Mouse (Mus musculus) midbrain, embryonic 15.5 days (tissue): Measurements from ENCODE around the gene Fblim1. TPM values are rescaled to one million over a fixed set of nuclear protein-coding genes. Genes with fewer than 3 reads are reported as not detected.

ENCODE experiments used
- ATAC-seq: fragments of 200-750 bp; cut with Nextera tagmentation; replicated peaks from 2 replicates; pipeline ENCODE4 v1.8.0; 2017; ENCODE audit warnings: moderate TSS enrichment
- H3K27ac ChIP-seq: fragments of 300-500 bp; sonication (generic); 2 replicates; pipeline ENCODE4 v1.5.1; 2015; ENCODE audit warnings: mild to moderate bottlenecking, inconsistent platforms
- H3K27me3 ChIP-seq: fragments of 300-500 bp; sonication (generic); replicated peaks from 2 replicates; pipeline ENCODE4 v1.6.1; 2015; ENCODE audit warnings: inconsistent platforms
- H3K36me3 ChIP-seq: fragments of 300-500 bp; sonication (generic); replicated peaks from 2 replicates; pipeline ENCODE4 v1.6.1; 2015; ENCODE audit warnings: inconsistent platforms
- H3K4me1 ChIP-seq: fragments of 300-500 bp; sonication (generic); 2 replicates; pipeline ENCODE4 v1.6.1; 2015; ENCODE audit warnings: inconsistent platforms
- H3K4me2 ChIP-seq: fragments of 300-500 bp; sonication (generic); 2 replicates; pipeline ENCODE4 v1.6.1; 2015; ENCODE audit warnings: inconsistent platforms, mild to moderate bottlenecking, moderate library complexity
- H3K4me3 ChIP-seq: fragments of 300-500 bp; sonication (generic); 2 replicates; pipeline ENCODE4 v1.5.1; 2015; ENCODE audit warnings: mild to moderate bottlenecking, inconsistent platforms
- H3K9ac ChIP-seq: fragments of 300-500 bp; sonication (generic); 2 replicates; pipeline ENCODE4 v1.6.1; 2015; ENCODE audit warnings: mild to moderate bottlenecking, inconsistent platforms
- H3K9me3 ChIP-seq: fragments of 300-500 bp; sonication (generic); 2 replicates; pipeline ENCODE4 v1.6.1; 2016; ENCODE audit warnings: inconsistent platforms
- WGBS: fragments of 180-500 bp; shearing (Covaris S2); methylation state at CpG from one replicate; pipeline ENCODE4 v1.1.7; 2015; ENCODE audit warnings: mixed read lengths; 5-methylcytosine and 5-hydroxymethylcytosine counted together
- polyA plus RNA-seq: library from polyadenylated mRNA; unstranded; fragments of >200 nt; fragmentation: Nextera tagmentation; extraction: Ambion mirVana; gene quantifications from 2 replicates; pipeline ENCODE4 v1.2.1, GENCODE M21; 2015

The Fblim1 gene
- polyA plus RNA-seq, 1 experiment from 2014 or later, result 41.0 TPM

DNA sequence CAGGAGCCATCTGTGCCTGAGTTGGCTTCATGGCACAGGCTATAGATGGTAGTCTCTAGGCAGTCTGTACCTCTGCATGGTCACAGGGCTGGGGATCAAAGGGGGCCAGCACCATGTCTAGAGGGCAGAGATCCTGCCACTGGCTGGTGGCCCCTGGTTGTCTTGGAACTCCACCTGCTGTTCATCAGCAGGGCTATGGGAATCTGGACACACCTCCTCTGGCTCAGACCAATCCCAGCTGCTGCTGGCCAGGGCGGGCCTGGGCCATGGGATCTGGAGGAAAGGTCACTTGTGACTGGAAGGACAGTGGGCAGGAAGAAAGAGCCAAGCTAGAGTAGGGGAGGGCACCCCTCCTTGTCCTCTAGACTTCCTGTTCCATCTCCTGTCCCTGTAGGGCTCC lies 17.8 kb upstream of the Fblim1 start, which contains the start of gene Slc25a34:
Gene Slc25a34 (minus strand): TSS at position 156 of the 400 bp plus-strand sequence.
- H3K4me2 ChIP-seq, result no peak within 1 kb of the TSS
- WGBS, result 83% methylated on average over 1 of the region's 1 CpGs
- H3K27ac ChIP-seq, result no peak within 1 kb of the TSS
- no peaks in the 10 kb centered on the region for H3K4me1 ChIP-seq
- peaks cover 17% of the 10 kb centered on the region for H3K36me3 ChIP-seq
- H3K9me3 ChIP-seq, result no peaks in the 10 kb centered on the region
- H3K27me3 ChIP-seq, result no peaks in the 10 kb centered on the region
- ATAC-seq, result no peak; the same call in 1 of the 2 replicates
- H3K9ac ChIP-seq, result no peak within 1 kb of the TSS
- H3K4me3 ChIP-seq, result no peak within 1 kb of the TSS

DNA sequence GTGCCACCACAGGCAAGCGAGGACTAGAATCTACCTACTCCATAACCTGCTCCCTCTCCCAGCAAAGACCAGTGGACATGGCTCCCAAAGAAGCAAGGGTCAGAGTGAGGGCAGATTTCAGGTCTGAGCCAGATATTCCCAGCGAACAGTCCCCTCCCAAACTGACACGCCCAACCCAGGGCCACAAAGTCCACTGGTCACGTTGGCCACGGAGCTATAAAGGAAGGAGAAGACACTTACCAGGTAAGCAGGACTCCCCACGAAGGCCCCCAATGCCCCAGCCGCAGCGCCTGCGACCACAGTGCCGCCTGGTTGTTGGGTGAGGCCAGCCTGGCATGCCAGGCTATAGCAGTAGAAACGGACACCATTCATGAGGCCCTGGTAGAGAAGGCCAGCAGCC lies 17.1 kb upstream of the Fblim1 start:
- Histone ChIP-seq H3K4me1 (peaks cover 2% of the 10 kb centered on the region), H3K9me3 (no peaks in the 10 kb centered on the region), H3K27ac (no peak overlapping the region), H3K9ac (no peak overlapping the region), H3K4me2 (no peak overlapping the region), H3K36me3 (peaks cover 16% of the 10 kb centered on the region), H3K27me3 (no peaks in the 10 kb centered on the region), H3K4me3 (no peak overlapping the region)
- ATAC-seq, result no peak
- 84% methylated on average over 11 of the region's 11 CpGs for WGBS

DNA sequence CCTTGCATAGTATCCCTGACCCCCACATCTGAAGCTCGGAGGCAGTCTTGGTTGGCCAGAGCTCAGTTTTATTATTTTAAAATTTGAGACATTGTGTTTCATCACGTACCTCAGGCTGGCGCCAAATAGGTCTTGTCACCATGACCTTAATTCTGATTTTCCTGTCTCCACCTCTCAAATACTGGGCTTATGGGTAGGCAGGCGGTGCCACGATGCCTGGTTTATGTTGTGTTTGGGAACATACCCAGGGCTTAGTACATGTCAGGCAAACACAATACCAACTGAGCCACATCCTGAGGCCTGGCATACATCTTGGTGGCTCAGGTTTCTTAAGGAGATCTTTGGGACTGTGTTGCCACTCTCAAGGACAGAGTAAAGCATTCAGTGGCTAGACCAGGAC lies 16.7 kb upstream of the Fblim1 start:
- no peak for ATAC-seq
- WGBS, result 89% methylated on average over 5 of the region's 5 CpGs

DNA sequence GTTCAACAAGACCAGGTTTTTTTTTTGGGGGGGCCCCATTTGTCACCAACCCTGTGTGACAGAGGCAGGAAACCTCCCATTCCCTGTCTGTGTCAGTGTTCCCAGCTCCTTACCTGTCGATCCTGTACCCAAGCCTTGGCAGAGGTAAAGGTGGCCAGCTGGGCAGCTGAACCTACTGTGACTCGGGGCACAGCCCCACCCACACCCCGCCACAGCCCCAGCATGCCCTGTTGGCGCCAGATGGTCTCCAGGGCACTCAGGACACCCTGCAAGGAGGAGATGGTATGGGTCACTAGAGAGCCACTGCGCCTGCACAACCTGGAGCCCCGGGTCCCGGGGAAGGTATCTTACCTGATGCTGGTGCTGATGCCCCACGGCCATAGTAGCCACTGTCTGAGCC lies 16.2 kb upstream of the Fblim1 start:
- peaks cover 11% of the 10 kb centered on the region; the same call in 1 of the 2 replicates for H3K36me3 ChIP-seq
- H3K9me3 ChIP-seq, result no peaks in the 10 kb centered on the region
- no peak overlapping the region for H3K27ac ChIP-seq
- no peak overlapping the region for H3K4me3 ChIP-seq
- WGBS, result 81% methylated on average over 8 of the region's 8 CpGs
- H3K4me1 ChIP-seq, result peaks cover 12% of the 10 kb centered on the region
- no peak for ATAC-seq
- 0 out of 2 replicates have a peak, but pooled peaks cover 8% of the 10 kb centered on the region for H3K27me3 ChIP-seq
- no peak overlapping the region for H3K4me2 ChIP-seq
- H3K9ac ChIP-seq, result no peak overlapping the region

More for the DNA sequence above, 16.7 kb upstream of the Fblim1 start:
- peaks cover 11% of the 10 kb centered on the region for H3K36me3 ChIP-seq
- H3K27me3 ChIP-seq, result 0 out of 2 replicates have a peak, but pooled peaks cover 4% of the 10 kb centered on the region
- no peaks in the 10 kb centered on the region for H3K9me3 ChIP-seq
- no peak overlapping the region for H3K4me3 ChIP-seq
- no peak overlapping the region for H3K27ac ChIP-seq
- peaks cover 7% of the 10 kb centered on the region for H3K4me1 ChIP-seq
- H3K9ac ChIP-seq, result no peak overlapping the region
- H3K4me2 ChIP-seq, result no peak overlapping the region

DNA sequence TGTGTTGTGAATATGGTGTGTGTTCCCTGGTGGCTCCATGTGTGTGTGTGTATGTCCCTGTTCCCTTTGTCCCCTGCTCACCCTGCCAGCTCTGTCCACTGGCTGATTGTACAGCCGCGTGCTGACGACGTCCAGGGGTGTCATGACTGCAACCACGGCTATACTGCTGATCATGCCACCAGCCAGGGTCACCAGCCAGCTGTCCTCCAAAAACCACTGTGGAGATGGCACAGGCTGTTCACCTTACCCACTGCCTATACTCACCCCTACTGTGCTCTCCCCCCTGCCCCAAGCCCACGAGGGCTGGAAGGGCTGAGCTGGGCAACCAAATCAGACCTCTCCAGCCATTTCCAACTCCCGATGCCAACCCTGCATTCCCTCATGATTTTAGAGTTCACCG lies 15.4 kb upstream of the Fblim1 start:
- H3K27me3 ChIP-seq, result 0 out of 2 replicates have a peak, but pooled peaks cover 8% of the 10 kb centered on the region
- no peak overlapping the region for H3K9ac ChIP-seq
- H3K27ac ChIP-seq, result no peak overlapping the region
- peaks cover 12% of the 10 kb centered on the region for H3K4me1 ChIP-seq
- H3K4me3 ChIP-seq, result no peak overlapping the region
- peaks cover 4% of the 10 kb centered on the region; the same call in 1 of the 2 replicates for H3K36me3 ChIP-seq
- H3K4me2 ChIP-seq, result no peak overlapping the region
- ATAC-seq, result no peak
- 87% methylated on average over 8 of the region's 8 CpGs for WGBS
- H3K9me3 ChIP-seq, result no peaks in the 10 kb centered on the region

DNA sequence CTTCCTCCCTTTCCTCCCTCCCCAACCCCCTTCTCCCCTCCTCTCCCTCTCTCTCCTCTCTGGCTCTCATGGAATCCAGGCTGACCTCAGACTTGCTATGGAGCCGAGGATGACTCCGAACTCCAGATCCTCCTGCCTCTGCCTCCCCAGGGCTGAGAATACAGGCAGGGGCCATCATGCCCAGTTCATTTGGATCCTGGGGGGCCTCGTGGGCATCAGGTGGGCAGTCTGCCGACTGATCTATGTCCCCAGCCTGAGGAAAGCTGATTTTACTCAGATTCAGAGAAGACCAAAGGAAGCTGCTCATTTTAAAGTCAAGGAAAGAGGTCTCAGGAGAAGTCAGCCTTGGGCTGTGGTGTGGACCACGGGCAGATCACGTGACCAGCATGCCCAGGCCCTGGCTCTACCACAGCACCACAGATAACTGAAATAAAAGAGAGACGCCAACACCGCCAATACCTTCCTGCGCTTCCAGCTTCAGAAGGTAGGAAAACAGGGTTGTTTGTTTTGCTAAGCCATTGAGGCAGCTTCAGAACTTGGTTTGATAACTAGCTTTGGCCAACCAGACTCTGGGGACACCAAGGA lies 13.5 kb upstream of the Fblim1 start:
- Histone ChIP-seq H3K9me3 (no peaks in the 10 kb centered on the region), H3K4me2 (no peak overlapping the region), H3K4me3 (no peak overlapping the region), H3K27me3 (0 out of 2 replicates have a peak, but pooled peaks cover 8% of the 10 kb centered on the region), H3K27ac (no peak overlapping the region), H3K9ac (no peak overlapping the region), H3K36me3 (no peaks in the 10 kb centered on the region), H3K4me1 (peaks cover 12% of the 10 kb centered on the region)
- ATAC-seq, result no peak
- 82% methylated on average over 9 of the region's 9 CpGs for WGBS

DNA sequence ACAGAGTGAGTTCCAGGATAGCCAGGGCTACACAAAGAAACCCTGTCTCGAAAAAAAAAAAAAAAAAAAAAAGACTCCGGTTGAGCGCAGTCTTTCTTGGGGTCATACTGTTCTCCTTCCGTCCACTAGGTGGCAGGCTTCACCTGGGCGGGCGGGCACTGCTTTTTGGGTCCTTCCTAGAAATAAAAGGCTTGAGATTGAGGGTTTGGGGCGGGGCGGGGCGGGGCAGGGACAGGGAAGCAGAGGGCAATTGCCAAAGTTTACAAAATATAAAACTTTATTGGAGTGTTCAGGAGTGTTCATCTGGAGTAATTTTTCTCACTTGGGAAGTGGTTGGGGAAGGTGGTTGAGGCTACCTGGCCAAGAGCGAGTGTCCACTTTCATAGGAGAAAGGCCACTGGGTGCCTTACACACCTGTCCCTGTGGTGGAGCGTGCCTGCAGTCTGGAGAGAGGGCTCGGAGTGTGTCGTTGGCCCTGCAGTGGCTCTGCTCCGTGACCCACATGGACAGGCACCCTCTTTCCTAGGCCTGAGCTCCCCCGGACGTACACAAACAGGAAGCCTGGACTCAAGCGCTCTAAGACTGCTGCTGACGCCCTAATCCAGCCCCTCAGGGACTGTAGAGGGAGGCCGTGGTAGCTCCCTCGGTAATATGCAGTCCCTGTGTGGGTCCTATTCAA lies 12.8 kb upstream of the Fblim1 start, which contains the start of gene Tmem82:
Gene Tmem82 (minus strand): TSS at position 69 of the 679 bp plus-strand sequence.
- H3K36me3 ChIP-seq, result no peaks in the 10 kb centered on the region
- no peaks in the 10 kb centered on the region for H3K9me3 ChIP-seq
- H3K27ac ChIP-seq, result no peak within 1 kb of the TSS
- 0 out of 2 replicates have a peak, but pooled peaks cover 8% of the 10 kb centered on the region for H3K27me3 ChIP-seq
- peaks cover 12% of the 10 kb centered on the region for H3K4me1 ChIP-seq
- WGBS, result 26% methylated on average over 20 of the region's 20 CpGs
- peak within 1 kb of the TSS; percentile 35 for H3K4me2 ChIP-seq
- 0 out of 2 replicates have a peak, but pooled peaks have one; percentile 17 for ATAC-seq
- H3K4me3 ChIP-seq, result peak within 1 kb of the TSS; percentile 16; the same call in 1 of the 2 replicates
- no peak within 1 kb of the TSS for H3K9ac ChIP-seq

DNA sequence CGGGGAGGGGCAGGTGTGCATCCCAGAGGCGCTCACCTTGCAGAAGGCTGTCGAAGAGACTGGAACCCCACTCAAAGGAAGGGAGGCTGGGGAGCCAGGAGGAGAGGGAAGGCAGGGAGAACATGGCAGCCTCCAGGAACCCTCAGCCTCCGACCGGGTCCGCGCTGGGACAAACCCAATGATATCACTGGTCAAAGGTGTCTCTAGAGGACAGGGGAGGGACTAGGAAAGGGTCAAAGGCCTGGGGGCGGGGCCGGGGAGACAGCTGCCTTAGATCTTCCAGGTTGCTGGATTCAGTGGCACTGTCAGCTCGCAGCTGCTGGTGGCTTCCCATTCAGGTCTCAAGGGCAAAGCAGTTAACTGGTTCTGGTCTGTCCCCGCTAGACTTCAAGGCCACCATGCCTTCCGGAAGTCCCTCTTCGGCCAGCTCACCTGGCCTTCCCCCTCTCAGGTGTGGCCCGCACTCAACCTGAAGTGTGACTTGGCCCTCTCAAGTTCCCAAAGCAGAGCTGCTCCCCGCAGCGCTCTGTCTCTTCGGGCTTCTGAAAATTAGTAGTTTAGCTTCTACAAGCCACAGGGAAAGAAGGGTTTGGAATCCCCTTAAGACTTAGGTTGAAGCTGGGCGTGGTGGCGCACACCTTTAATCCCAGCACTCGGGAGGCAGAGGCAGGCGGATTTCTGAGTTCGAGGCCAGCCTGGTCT lies 12.1 kb upstream of the Fblim1 start:
- Histone ChIP-seq H3K9ac (no peak overlapping the region), H3K27ac (no peak overlapping the region), H3K36me3 (no peaks in the 10 kb centered on the region), H3K4me3 (peak overlapping the region; percentile 16; the same call in 1 of the 2 replicates), H3K9me3 (no peaks in the 10 kb centered on the region), H3K27me3 (0 out of 2 replicates have a peak, but pooled peaks cover 8% of the 10 kb centered on the region), H3K4me1 (peaks cover 12% of the 10 kb centered on the region), H3K4me2 (peak overlapping the region; percentile 35)
- WGBS, result 11% methylated on average over 22 of the region's 22 CpGs
- no peak for ATAC-seq

DNA sequence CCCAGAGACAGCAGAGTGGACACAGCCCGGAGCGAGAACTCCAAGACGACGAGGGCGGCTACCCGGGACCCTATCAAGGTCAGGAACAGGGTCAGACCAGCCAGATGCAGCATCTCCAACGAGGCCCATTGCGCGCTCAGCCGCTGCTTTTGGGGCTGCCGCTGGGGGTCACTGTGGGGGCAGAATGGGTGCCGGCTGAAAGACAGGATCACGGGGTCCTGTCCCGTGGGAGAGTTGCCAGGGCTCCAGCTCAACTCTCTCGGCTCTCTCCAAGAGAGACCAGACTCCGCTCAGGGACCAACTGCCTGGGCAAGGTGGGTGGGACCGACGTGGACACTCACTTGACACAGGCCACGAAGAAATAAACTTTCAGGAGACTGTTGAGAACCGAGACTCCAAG lies 11.4 kb upstream of the Fblim1 start:
- no peak overlapping the region for H3K9ac ChIP-seq

DNA sequence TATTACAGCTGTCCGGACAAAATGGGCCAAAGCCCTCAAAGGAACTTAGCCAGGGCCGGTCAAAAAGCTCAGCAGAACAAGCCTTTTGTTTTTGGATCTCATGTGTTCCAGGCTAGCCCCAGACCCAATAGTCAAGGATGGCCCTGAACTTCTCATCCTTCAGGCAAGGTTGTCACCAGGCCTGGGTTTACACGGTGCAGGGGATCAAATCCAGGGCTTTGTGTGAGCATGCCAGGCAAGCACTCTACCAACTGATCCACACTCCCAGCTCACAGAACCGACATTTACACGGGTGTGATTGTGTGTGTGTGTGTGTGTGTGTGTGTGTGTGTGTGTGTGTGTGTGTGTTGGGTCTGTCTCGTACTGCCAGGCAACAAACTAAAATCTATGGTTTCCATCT lies 10.9 kb upstream of the Fblim1 start:
- Histone ChIP-seq H3K36me3 (no peaks in the 10 kb centered on the region), H3K4me3 (no peak overlapping the region), H3K27ac (no peak overlapping the region), H3K4me2 (no peak overlapping the region), H3K9ac (no peak overlapping the region), H3K4me1 (peaks cover 12% of the 10 kb centered on the region), H3K27me3 (0 out of 2 replicates have a peak, but pooled peaks cover 8% of the 10 kb centered on the region), H3K9me3 (no peaks in the 10 kb centered on the region)
- 72% methylated on average over 6 of the region's 6 CpGs for WGBS
- no peak for ATAC-seq

More for the DNA sequence above, 11.4 kb upstream of the Fblim1 start:
- Histone ChIP-seq H3K27ac (no peak overlapping the region), H3K27me3 (0 out of 2 replicates have a peak, but pooled peaks cover 8% of the 10 kb centered on the region), H3K4me3 (peak overlapping the region; percentile 16; the same call in 1 of the 2 replicates), H3K9me3 (no peaks in the 10 kb centered on the region), H3K4me2 (peak overlapping the region; percentile 35), H3K4me1 (peaks cover 12% of the 10 kb centered on the region), H3K36me3 (no peaks in the 10 kb centered on the region)
- 5% methylated on average over 20 of the region's 20 CpGs for WGBS
- ATAC-seq, result 0 out of 2 replicates have a peak, but pooled peaks have one; percentile 38

DNA sequence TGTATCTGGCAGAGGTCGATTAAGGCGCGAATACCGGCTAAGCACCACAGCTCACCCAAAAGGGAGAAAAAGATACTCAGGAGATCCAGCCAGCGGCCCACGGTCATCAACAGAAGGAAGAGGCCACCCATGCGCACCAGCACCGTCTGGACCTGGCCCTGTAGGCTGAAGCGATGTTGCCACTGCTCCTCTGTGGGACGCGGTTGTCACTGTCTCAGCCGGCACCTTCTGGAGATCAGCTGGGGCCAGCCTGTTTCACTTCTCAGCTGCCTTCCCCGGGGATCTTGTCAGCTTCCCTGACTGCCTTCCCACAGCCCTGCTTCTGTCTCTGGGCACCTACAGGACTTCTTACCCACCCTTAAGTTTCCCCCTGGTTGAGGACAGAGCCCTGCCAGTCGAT lies 9.1 kb upstream of the Fblim1 start:
- Histone ChIP-seq H3K9ac (no peak overlapping the region), H3K27me3 (0 out of 2 replicates have a peak, but pooled peaks cover 8% of the 10 kb centered on the region), H3K4me2 (no peak overlapping the region), H3K36me3 (no peaks in the 10 kb centered on the region), H3K4me3 (no peak overlapping the region), H3K27ac (no peak overlapping the region), H3K4me1 (peaks cover 12% of the 10 kb centered on the region), H3K9me3 (no peaks in the 10 kb centered on the region)
- 82% methylated on average over 10 of the region's 14 CpGs for WGBS
- no peak for ATAC-seq

DNA sequence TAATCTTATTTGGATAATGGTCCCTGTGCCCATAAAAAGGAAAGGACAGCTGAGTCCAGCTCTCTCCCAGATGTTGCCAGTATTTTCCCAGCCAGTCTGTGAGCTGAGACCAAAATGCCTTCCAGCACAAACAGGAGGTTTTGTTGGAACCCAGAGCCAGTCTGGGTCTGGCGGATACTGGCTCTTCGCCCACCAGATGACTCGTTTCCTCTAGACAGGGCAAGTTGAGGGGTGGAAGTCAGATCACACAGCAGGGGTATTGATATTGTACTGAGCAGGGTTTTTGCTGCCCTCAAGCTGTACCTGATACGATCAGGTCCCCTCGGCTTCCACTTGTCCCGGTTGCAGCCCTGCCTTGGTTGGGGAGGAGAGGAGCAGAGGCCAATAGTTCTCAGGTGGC lies 3.6 kb upstream of the Fblim1 start:
- 81% methylated on average over 6 of the region's 6 CpGs for WGBS
- H3K4me2 ChIP-seq, result no peak overlapping the region

More for the DNA sequence above, 3.6 kb upstream of the Fblim1 start:
- Histone ChIP-seq H3K4me3 (no peak overlapping the region), H3K4me1 (no peaks in the 10 kb centered on the region), H3K9me3 (no peaks in the 10 kb centered on the region), H3K27ac (no peak overlapping the region), H3K36me3 (no peaks in the 10 kb centered on the region), H3K9ac (no peak overlapping the region), H3K27me3 (no peaks in the 10 kb centered on the region)
- no peak for ATAC-seq
